Mouse (Mus musculus) large intestine, adult 2 months (tissue): ENCODE measurements around the gene Fcgr3. TPM values are rescaled to one million over a fixed set of nuclear protein-coding genes. Genes with fewer than 3 reads are reported as not detected.

Experiments used
- DNase-seq: peaks from one replicate; pipeline ENCODE4 v3.0.0-alpha.2; 2012; ENCODE audit warnings: low read depth, low spot score
- WGBS: fragments of 180-500 bp; shearing (Covaris S2); methylation state at CpG from one replicate; pipeline ENCODE4 v1.1.7; 2018; 5-methylcytosine and 5-hydroxymethylcytosine counted together
- polyA plus RNA-seq: library from polyadenylated mRNA; depleted of rRNA; stranded (reverse); fragments of >200 nt; gene quantifications from 2 replicates; pipeline ENCODE4 v1.2.3, GENCODE M21; 2012

Fcgr3 gene
- polyA plus RNA-seq, 1 experiment = 11.3 TPM

DNA sequence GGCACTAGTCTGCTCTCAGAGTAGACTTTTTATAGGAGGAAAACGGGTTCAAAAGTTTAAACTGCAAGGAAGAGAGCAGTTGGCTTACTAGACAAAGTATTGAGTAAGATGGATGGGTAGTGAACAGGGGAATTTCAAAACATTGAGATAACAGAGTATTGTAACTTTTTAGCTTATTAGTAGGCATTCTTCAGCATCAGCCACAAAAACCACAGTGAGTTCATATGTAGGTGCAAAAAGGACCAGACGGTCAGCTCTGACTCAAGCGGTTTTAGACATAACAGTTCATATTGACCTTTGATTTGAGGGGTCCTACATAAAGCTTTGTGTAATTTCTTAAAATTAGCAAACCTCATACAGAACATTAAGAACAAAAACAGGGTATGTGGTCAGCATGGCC, 3.2 kb downstream of the Fcgr3 start:
- 69% methylated on average over 3 of the region's 3 CpGs for WGBS
- no peak for DNase-seq

DNA sequence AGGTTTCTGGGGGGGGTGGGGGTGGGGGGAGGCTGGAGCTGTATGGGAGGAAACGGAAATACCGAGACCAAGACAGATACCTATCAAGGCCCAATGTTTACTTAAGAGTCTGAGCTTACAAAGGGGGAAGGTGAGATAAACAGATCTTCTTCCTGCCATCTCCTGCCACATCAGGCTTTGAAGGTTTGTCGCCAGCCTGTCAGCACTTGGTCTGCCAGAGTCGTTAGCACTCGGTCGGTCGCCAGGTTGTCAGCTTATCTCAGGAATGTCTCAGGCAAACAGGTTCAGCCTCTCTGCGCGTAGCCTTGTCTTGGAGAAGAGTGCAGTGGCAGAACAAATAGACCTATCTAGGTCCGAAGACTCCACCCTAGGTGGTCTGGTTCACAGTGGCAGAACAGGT, 4.3 kb downstream of the Fcgr3 start:
- DNase-seq = no peak
- 25% methylated on average over 10 of the region's 10 CpGs for WGBS

DNA sequence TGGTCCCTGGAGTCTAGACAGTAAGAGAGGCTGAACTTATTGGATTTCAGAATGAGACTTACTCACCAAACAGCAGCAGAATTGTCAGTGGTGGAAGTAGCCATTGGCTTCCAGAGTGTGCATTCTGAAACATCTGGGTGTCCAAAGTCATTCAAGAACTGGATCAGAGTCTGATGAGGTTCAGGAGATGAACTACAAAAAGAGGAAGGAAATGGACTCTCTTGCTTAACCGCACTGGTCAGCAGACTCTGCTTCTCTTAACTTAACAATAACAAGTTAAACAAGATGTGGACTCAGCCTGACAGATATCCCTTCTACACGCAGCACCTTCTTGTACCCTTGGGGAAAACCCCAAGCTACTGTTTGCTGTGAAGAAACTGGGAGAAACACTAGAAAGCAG, 5.5 kb downstream of the Fcgr3 start:
- DNase-seq = no peak
- 74% methylated on average over 2 of the region's 2 CpGs for WGBS

DNA sequence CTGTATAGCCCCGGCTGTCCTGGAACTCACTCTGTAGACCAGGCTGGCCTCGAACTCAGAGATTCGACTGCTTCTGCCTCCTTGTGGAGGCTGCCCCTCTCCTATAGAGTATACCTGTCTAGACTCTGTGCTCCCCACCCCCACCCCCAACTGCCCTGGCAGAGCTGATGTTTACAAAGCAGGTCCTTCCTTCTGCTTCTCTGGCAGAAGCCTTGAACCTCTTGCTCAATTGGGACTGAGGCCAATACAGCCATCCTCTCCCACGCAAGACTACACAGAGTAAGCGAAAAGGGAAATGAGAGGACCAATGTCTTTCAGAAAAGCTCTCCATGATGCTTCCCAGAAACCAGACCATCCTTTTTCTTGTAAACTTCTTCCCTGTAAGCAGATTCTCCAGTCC, 7.5 kb downstream of the Fcgr3 start:
- WGBS = 58% methylated on average over 5 of the region's 5 CpGs
- DNase-seq = no peak

DNA sequence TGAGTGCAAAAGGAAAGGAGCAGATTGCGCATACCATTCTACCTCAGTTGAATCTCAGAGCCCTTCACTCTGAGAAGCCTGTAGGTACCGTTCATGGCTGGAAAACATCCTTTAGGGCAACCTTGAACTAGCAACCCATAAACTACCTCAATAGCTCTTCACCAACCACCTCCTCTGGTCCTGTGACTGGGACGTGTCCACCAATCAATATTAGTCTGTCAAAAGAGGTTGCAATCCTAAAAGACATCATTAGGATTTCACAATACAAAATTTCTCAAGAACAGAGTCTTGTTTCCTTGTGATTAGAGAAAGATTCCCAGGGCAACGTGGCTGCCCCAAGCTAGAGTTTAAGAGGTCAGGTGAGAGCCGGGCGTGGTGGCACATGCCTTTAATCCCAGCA, 11.4 kb downstream of the Fcgr3 start:
- DNase-seq = no peak
- WGBS = 80% methylated on average over 6 of the region's 6 CpGs

DNA sequence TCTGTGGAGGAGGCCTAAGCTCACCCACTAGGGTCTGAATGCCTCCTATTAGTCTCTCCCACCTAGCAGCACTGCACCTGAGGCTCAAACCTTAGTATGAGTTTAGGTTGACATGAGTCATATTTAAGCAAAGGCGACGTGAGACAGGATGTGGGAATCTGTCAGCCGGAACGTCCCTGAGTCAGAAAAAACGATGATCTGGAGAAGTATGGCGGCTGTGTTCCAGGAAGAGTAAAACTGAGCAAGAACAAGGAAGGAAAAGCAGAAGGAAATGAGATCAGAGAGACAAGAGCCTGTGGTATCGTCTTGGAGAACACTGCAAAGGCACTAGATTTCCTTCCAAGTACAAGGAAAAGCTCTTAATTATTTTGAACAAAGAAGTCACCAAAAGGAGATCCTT, 14.0 kb downstream of the Fcgr3 start:
- 76% methylated on average over 7 of the region's 7 CpGs for WGBS
- no peak for DNase-seq

DNA sequence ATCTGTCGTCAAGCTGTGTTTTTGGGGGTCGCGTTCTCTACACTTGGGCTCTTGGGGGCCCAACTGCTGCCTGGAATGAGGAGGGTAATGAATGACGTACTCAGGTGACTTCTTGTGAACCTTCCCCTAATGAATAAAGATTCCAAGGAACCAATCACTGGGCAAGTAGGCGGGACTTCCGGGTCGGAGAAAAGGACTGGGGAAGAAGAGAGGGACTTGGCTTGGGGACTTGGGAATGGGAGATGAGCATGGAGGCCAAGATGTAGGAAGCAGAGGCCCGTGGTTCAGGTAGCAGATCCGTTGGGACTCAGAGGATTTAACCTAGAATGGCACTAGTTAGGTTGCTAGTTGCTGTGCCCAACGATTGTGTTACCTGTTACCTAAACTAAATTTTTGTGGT, 15.5 kb downstream of the Fcgr3 start:
- no peak for DNase-seq
- WGBS = 71% methylated on average over 10 of the region's 10 CpGs

DNA sequence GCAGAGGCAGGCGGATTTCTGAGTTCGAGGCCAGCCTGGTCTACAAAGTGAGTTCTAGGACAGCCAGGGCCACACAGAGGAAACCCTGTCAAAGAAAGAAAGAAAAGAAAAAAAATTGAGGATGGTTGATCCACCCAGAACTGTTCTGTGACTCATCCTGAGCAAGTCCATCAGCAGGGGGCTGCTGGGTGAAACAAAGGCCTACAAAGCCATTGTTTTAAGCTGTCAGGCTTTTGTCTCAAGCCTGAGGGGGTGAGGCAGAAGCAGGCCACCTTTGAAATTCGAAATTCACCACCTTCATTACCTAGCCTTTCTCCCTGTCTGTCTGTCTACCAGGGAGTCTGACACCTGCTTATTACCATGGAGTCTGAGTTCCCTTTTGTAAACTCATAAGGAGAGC, 18.2 kb downstream of the Fcgr3 start:
- DNase-seq = no peak
- 78% methylated on average over 3 of the region's 3 CpGs for WGBS

DNA sequence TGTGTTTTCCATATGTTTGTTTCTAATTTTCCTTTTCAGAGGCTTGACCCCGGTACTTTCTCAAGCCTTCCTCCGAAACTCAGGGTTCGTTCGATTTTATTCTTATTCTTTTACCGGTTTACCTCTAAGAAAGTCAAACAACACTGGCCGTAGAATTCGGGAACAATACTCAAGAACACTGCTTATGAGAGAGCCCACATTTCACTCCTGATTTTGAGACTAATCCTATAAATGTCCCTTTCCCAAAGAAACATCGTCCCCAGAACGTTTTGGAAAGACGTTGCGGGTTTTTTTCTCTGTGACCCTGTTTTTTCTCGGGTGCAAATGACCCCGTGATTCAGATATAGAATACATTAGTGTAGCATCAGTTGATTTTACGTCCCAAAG, 19.7 kb downstream of the Fcgr3 start:
- DNase-seq = no peak
- 10% methylated on average over 14 of the region's 14 CpGs for WGBS

DNA sequence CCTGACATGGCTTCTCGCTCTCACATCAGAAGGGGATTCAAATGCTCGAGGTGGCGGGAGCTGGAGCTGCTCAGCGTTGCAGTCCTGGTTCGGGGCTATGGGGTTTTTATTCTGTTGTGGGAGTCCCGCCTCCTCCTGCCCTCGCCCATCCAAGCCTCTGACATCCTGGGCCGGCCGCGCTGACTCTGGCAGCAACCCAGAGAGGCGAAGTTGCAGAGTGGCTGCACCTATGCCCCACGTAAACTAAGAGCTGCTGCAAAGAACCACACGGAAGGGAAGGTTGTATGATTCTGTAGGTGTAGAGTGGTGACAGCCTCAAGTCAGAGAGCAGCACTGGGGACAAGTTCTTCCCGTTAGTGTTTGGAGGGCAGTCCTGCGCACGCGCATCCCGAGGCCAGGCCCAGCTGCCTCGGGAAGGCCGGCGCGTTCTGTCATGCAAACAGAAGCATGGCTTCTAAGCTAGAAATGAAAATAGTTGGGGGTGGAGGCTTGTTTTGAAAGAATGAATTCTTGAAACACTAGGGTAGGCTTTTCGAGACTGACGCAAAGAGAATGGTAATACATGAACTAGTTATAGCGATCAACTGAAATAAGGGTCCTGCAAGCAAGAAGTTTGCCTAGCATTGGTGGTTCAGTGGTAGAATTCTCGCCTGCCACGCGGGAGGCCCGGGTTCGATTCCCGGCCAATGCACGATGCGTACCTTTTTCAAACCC, 20.2 kb downstream of the Fcgr3 start:
- peak; percentile 78 for DNase-seq
- WGBS = under 1% methylated on average over 33 of the region's 33 CpGs

DNA sequence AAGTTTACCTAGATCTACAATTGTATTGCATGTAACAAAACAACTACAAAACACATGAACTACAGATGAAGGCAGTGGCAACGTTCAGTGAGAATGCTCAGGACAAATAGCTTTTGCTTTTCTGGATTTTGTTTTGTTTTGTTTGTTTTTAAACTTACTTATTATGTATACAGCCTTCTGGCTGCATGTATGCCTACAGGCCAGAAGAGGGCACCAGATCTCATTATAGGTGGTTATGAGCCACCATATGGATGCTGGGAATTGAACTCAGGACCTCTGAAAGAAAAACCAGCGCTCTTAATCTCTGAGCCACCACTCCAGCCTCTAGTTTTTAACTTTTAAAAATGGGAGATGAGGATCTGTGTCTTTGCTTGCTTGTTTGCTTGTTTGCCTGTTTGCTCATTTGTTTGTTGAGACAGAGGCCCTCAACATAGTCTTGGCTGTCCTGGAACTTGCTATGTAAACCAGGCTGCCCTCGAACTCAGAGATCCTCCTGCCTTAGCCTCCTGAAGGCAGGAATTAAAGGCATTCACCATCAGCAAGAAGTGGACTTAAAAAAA, 21.1 kb downstream of the Fcgr3 start:
- WGBS = 63% methylated on average over 3 of the region's 3 CpGs
- DNase-seq = no peak

DNA sequence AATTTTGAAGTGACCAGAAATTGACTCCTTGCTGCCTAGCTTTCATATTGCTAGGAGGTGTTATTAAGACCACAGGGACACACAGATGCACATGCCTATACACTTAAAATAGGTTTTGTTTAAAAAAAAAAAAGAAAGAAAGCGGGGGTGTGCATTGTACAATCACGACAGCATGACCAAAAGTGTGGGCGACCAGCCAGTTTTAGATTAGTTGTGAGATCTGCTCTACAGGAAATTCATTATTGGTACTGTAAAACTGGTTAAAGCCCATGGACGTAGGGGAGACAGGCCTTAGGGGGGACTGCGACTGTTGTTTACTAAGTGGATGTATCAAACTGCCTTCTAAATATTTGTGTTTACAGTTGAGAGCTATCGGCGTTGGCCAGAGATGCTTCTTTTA, 24.9 kb downstream of the Fcgr3 start:
- WGBS = 74% methylated on average over 7 of the region's 7 CpGs
- DNase-seq = no peak

DNA sequence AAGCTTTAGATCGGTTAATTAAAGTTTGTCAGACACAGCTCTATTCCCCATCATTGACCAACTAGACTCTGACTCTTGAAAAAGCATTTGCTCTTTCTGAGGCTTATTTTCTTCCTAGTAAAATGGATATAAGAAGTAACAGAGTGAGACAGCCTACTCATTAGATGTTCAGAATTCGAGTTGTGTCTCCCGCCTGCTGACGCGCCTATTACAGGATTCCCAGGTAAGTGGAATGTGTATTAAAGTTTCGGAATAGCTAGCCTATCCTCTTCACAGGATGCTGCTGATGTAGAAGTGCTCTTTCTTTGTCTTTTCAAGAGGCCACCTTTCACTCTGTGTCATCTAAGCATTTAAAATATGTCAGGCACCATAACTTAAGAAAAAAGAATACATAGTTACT, 25.6 kb downstream of the Fcgr3 start:
- WGBS = 80% methylated on average over 6 of the region's 6 CpGs
- DNase-seq = no peak

DNA sequence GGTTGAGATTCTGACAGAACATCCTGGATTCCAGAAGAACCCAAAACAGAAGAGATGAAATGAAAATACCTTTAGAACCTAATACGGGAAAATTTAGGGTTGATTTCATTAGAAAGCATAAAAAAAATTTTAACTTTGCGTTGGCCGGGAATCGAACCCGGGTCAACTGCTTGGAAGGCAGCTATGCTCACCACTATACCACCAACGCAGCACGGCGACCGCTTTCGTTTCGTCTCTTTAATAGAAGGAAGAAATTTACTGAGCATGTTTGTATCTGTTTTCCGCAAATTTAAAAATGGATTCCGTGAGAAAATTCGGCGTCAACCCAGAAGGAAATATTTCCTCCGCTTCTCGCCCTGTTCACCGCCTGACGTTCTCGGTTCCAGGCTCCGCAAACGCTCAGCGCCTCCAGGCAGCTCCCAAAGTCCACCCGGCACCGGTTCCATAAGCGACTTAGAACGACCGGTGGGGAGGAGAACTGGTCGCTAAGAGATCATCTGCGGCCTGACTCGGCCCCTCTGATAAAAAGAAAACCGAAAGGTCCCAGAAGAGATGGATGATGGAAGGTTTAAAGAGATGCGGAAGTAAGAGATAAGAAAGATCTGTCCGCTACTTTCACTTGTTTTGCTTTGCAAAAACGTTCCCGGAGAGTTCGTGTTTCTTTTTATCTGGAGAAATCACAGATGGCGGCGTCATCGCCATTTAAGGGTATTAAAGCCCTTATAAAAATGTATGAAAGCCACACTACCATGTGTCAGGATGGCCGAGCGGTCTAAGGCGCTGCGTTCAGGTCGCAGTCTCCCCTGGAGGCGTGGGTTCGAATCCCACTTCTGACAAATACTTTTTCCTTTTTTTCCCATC, 26.6 kb downstream of the Fcgr3 start:
- under 1% methylated on average over 47 of the region's 47 CpGs for WGBS
- no peak for DNase-seq

DNA sequence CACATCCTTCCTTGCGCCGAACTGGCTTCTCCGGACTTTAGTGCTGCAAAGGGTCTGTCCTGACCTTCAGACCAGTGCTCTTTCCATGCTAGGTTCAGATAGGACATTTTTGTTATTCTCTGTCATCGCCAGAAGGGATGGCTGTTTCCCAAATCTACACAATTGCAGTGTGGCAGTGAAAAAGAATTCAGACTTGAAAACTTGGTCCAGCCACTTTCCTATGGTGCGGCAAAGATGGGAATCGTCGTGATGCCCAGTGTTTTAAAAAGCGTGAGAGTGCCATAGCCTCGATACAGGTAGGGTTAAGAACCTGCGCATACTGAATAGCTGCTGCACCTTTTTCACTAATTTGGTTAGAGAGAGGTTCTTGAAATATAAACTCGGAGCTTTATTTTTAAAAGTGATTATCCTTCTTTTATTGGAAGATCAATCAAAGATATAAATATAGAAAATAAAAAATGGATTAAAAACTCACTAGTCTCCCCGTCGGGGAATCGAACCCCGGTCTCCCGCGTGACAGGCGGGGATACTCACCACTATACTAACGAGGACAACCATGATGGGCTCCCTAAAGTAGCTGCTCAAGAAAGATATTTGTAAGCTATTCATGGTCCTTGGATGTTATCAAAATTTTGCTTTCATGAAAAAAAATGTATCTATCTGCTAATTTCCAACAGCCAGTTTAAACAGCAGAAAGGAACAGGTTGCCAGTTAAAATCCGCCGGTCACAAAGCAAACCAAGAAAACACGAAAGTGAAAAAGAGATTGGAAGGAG, 28.0 kb downstream of the Fcgr3 start:
- WGBS = 5% methylated on average over 22 of the region's 22 CpGs
- DNase-seq = peak; percentile 65

DNA sequence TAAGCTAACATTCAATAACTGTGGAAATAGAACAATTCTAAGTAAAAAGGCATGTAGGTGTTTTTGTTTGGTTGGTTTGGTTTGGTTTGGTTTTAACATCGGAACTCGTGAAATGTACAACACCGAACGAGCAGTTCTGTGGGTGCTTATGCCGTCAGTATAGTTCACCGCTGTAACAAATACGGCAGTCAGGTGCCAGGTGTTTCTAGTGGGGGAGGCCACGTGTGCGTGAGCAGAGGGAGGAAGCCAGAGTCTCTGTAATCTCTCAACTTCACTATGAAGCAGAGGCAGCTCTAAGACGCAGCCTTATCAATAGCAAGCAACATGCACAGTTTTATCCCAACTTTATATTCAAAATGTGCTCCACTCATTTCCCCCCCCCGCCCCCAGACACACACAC, 29.1 kb downstream of the Fcgr3 start:
- 64% methylated on average over 11 of the region's 11 CpGs for WGBS

DNA sequence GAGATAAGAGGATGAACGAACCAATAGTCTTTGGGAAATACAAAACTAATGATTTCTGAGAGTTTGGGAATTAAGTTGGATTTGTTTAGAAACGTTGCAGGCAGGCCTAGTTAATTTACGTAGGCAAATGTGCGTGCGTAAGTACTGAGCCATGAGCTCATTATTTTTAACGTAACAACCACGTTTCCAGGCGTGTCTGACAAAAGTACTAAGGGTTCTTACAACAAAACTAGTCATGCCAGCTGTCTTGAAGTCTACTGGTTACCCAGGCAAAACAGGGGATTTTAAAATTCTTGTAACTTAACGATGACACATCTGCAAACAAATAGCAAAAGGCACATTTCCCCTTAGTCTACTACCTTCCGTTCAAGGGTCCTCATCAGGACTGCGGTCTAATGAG, 30.5 kb downstream of the Fcgr3 start:
- 28% methylated on average over 11 of the region's 11 CpGs for WGBS
- no peak for DNase-seq

More for the DNA sequence above, 29.1 kb downstream of the Fcgr3 start:
- DNase-seq = no peak

DNA sequence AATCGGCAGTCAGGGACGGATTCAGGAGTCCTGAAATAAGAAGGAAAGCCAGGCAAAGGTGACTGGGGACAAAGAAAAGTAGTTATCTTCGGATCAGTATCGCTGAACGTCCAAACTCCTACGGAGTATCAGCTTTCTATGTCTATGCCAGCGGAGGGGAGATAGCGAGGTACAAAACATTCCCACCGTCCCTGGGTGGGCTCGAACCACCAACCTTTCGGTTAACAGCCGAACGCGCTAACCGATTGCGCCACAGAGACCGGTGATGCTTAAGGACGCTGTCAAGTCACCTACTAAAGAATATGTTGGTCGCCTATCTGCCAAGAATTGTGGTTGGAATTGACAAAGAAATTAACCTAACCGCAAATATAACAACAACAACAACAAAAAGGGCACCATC, 31.0 kb downstream of the Fcgr3 start:
- no peak for DNase-seq

DNA sequence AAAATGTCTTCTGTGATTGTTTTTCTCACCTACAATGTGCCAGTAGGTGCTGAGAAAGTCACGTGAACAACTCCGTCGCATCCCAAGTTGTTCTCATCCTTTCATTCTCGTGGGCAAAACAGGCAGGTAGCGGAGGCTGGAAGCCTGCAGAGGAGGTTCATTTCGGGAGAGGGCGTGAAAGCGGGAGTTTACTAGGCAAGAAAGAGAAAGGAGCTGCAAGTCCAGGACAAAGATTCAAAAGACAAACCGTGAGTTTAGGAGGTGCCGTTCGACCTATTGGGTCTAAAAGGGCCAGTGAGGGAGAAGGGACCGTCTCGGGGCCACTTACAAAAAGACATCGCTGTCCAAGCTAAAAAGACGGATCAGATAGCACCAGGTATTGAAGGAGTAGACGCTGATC, 31.5 kb downstream of the Fcgr3 start:
- WGBS = under 1% methylated on average over 16 of the region's 16 CpGs
- no peak for DNase-seq

More for the DNA sequence above, 31.0 kb downstream of the Fcgr3 start:
- 1% methylated on average over 20 of the region's 20 CpGs for WGBS

DNA sequence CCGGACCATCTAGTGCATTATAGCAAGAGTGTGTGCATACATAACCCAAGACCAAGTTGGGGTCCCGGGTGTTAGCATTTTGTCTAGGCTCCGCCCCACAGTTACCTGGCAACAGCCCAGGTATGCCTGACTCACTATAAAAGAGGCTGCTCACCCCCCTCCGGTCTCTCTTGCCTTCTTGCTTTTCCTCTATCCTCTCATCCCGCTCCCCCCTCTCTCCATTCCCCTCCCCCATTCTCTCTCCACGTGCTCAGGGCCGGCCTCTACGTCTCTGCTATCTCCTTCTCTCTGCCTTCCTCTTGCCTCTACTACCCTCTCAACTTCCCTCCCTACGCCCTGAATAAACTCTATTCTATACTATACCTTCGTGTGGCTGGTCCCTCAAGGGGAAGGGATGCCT, 32.0 kb downstream of the Fcgr3 start:
- no peak for DNase-seq

More for the DNA sequence above, 32.0 kb downstream of the Fcgr3 start:
- 7% methylated on average over 10 of the region's 10 CpGs for WGBS
